Mouse (Mus musculus): ENCODE data around the gene Cyb5d1.

The Cyb5d1 gene

GRCm38 (mm10) chr11:69357690-69358089, 37.7 kb downstream of the Cyb5d1 start:
- no peak for DNase-seq (ENCODE audit: low spot score)

- DNase-seq (ENCODE audit: low spot score) = no peak
These were observed 38.9 kb downstream of the Cyb5d1 start for GRCm38 (mm10) chr11:69356544-69356943.

GRCm38 (mm10) chr11:69346441-69346840, 49.0 kb downstream of the Cyb5d1 start:
- no peak for DNase-seq (ENCODE audit: low spot score)

All from ovary, postnatal 10 days (tissue).